Mouse (Mus musculus) ovary, postnatal 36 days (tissue): ENCODE measurements around the gene Actrt2.

Experiments used
- DNase-seq: peaks from one replicate; pipeline ENCODE4 v3.0.0; 2022; ENCODE audit warnings: low spot score, mixed read lengths

Actrt2 gene

DNA sequence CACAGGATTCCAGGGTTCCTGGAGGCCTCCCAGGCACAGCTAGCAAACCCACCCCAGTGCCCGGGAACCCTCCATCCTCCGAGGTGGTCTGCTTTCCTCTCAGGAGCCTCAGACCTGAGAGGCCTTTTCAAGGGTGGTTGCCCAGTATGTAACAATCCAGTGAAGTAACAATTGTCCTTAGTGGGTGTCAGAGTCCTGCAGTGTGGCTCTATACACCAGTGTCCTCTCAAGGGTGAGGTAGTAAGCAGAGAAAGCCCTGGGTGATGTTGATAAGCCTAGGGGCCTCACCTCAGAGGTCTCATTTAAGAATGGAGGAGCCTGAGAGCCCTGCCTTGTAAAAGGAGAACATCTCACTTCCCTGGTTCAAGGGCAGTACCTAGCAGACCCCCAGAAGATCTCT is at the start of gene Actrt2:
Actrt2 (minus strand) TSS at position 101 of the 400 bp plus-strand sequence.
- DNase-seq = no peak

GRCm38 (mm10) chr4:154709391-154710107 is 41.9 kb upstream of the Actrt2 start:
- no peak for DNase-seq

DNA sequence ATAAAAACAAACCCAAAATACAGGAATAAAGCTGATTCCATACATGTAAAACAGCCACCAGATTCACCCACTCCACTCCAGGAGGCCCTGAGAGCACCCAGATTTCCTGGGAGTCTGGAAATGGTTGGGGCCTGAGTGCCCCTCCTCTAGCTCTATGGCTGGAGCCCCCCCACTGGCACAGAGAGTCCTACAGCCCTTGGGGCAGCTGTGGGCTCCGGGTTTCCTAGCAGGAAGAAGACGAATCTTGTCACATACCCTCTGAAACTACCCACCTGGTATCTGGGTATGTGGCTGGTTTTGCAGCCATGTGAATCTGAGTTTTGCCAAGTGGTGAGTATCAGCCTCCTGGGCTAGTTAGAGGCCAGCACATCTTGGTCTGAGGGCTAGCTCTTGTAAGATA is 41.1 kb upstream of the Actrt2 start:
- DNase-seq = no peak

DNA sequence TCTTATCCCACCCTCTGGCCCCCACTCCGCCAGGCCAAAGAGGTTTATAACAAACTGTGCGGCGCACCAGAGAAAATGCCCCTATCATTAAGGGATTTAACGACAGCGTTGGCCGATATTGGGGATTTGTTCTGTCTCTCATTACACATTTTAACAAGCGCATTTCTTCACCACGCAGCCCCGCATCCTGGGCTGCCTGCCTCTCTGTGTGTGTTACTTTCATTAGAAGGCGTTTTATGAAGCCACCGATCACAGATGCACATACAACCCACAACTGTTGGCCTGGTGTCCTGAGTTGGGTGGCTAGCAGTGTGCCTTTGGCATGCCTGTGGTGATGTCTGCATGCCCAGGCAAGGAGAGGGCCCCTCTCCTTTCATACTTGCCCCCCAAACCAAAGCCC is 40.6 kb upstream of the Actrt2 start:
- DNase-seq = no peak

GRCm38 (mm10) chr4:154707521-154707920 is 39.9 kb upstream of the Actrt2 start:
- no peak for DNase-seq

DNA sequence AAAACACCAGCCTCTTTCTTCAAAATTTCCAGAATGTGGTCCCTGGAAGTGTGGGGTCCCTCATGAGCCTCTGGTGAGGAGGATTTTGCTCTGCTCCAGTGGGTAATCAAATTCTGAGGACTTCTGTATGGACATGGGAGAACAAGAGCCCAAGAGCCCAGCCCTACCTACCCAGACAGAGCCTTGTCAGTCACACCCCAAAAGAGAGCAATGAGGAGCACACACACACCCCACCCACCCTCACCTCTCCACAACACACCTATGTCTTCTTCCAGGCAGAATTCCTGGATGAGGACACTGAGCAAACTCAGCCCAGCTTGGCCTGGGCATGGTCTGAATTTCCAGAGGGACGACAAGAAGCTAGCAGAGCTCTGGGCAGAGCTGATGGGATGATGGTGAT is 38.8 kb upstream of the Actrt2 start:
- DNase-seq = no peak

DNA sequence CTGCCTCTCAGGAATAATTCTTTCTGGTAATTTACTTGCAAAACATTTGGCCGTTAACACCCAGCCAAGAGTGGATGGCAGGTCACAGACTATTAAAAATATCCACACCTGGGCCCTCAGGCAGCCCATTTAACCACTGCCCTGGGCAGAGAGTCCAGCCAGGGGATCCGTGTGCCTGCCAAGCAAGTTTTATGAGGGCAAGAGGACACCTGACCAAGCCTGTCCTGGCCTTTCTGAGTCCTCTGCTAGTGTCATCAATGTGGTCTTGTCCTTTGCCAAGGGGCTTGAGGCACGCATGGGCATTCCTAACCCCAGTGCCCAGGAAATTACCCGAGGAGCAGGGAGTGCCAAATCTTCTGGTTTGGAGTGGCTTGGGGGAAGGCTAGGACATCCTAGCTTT is 38.0 kb upstream of the Actrt2 start:
- DNase-seq = no peak

- DNase-seq = no peak
Measured at GRCm38 (mm10) chr4:154705056-154705455, 37.4 kb upstream of the Actrt2 start.

GRCm38 (mm10) chr4:154704591-154704990 is 36.9 kb upstream of the Actrt2 start:
- no peak for DNase-seq

- no peak for DNase-seq
Measured at GRCm38 (mm10) chr4:154703426-154704070, 35.9 kb upstream of the Actrt2 start.

DNA sequence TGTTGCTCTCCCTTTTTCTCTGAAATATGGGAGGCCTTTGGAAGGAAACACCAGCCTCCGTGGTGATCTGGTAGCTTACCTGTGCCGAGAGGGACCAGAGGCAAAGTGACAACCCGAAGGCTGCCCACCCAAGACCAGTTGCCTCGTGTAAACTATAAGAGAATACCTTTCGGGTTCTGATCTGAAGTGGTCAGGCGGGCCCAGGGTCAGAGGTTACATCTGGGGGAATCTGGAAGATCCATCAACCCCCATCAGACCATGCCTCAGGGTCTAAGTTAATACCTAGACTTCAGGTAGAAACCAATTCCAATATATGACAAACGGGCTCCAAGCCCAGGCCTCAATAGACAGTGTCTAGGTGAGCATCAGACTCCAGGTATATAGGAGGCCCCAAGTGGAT is 35.3 kb upstream of the Actrt2 start:
- no peak for DNase-seq

- no peak for DNase-seq
Measured at GRCm38 (mm10) chr4:154702186-154702585, 34.5 kb upstream of the Actrt2 start.

DNA sequence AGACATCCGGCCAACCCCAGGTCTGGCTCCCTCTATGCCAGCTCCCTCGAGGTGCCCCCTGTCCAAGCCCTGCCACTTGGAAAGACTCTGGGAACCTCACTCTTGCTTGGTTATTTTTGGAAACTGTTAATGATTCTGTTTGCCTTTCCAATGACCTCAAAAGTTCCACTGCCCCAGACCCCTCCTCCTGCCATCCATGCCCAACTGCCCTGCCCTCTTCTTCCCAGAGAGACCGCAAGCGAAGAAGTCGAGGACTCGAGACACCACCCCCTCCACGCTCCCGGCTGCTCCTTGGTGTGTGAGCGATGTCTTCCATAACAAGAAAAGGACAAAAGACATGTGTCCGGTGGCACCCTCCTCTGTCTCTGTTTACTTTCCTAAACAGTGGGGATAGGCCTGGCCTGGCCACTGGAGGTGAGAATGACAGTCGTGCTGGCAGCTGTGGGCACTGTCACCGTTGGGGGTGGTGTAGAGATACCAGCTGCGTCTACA is 33.3 kb upstream of the Actrt2 start:
- DNase-seq = no peak

DNA sequence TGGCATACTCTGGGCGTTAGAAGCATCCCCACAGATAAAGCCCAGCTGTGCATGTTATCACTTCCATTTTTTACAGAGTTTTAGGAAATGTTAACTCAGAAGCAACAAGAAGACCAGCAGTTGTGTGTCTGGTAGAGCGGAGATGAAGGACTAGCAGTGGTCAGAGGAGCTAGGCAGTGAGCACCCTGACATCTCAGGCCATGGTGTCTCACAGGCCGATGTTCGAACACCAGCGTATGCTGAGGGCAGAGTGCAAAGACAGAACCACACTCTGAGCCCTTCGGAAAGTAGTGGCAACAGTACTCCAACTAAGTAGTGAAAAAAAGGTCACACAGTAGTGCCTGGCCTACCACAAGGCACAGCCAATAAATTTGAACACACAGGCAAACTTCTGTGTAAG is 32.8 kb upstream of the Actrt2 start:
- no peak for DNase-seq

- DNase-seq = no peak
Measured at GRCm38 (mm10) chr4:154699236-154699635, 31.6 kb upstream of the Actrt2 start.

- no peak for DNase-seq
Measured at GRCm38 (mm10) chr4:154698631-154699030, 31.0 kb upstream of the Actrt2 start.

- DNase-seq = no peak
Measured at GRCm38 (mm10) chr4:154698021-154698590, 30.4 kb upstream of the Actrt2 start.

- DNase-seq = no peak
Measured at GRCm38 (mm10) chr4:154697476-154697875, 29.8 kb upstream of the Actrt2 start.

DNA sequence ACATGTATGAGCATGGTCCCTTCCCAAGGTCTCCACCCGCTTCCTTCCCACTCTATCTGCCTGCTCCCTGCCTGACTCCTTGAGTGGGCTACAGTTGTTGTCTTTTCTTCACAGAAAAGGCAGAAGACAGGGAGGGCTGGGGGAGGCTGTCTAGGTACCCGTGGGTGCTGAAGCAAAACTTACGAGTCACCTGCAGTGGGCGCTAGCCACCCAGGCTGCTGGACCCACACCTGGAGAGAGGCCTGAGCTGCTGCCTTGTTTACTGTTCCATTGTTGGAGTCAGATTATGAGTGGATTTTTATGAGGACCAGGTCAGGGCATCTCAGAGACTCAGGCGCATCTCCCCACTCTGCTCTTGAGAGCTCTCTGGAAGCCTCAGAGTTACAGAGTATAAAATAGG is 28.9 kb upstream of the Actrt2 start:
- DNase-seq = no peak

- DNase-seq = no peak
Measured at GRCm38 (mm10) chr4:154696146-154696545, 28.5 kb upstream of the Actrt2 start.

DNA sequence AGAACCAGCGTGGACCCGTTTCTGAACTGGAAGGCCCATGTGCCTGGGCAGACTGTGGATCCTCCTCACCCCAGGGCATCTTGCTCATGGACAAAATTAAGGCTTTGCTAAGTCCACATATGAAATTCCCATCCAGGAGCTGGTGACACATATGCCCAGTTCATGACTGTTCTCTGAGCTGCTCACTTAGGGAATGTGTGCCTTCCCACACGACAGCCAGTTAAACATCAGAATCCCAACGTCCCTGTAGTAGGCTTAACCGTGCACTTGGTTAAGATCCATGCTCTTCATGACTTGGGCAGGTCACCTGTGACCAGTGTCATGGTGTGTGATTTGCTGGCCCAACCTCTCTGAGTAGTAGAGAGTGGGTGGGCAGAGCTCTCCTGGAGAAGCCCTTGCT is 26.7 kb upstream of the Actrt2 start:
- no peak for DNase-seq

GRCm38 (mm10) chr4:154693348-154694015 is 25.8 kb upstream of the Actrt2 start:
- no peak for DNase-seq
